Mouse (Mus musculus): Measurements from ENCODE around the gene Rpe. TPM values are rescaled to one million over a fixed set of nuclear protein-coding genes. Genes with fewer than 3 reads are reported as not detected.

Rpe gene
- total RNA-seq, 2 experiments from 2014 or later: 8.0 to 8.3 TPM

DNA sequence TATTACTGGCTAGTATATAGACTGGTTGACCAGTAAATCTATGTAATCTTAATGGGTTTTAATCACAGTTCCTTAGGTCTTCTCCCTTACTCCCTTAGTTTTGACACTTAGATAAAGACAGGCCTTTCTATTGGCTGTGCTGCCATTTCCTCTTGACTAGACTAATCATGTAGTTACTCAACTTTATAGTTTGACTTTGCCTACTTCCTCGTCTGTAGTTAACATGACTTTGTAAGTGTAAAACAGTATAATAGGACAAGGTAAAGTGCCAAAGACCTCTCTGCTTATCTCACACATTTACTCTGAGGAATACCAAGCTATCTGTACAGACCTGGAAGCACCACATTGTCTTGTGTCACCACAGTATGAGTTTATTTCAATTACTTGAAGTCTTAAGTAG, 29.9 kb downstream of the Rpe start:
- intact Hi-C loops (cut with DNase I; ENCODE audit: low total_unique reads): no loop called here
- no peak for DNase-seq

DNA sequence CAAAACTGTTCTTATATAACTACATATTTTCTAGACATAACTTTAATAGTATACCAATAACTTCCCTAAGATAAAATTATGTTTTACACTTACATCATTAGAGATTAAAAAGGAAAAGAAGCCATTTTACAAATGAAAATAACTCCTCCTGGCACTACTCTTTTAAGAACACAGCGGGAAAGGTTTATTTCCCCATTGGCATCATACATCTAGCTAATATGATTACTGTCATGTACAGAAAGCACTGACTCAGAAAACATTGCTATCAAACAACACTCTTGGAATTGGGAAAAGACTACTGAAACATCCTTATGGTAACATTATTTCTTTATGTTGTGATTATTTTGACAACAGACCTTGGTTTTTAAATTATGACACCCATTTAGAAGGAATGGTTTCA, 68.1 kb downstream of the Rpe start:
- intact Hi-C loops (cut with DNase I; ENCODE audit: low total_unique reads): no loop called here
- DNase-seq: no peak

Other genes with a start within 250 kb of the Rpe start
- gene Unc80, start 232.5 kb upstream of the Rpe start, total RNA-seq (2021): under 1 TPM; 0.11 to 0.29 TPM
- gene Kansl1l, start 116.7 kb downstream of the Rpe start, total RNA-seq (2021): 10 to 100 TPM; 17.2 to 18.8 TPM
- 100 to 1,000 TPM; 267 to 388 TPM for gene Acadl, start 162.4 kb downstream of the Rpe start, total RNA-seq (2021)
- over 10,000 TPM; 30,782 to 31,244 TPM for gene Myl1, start 244.6 kb downstream of the Rpe start, total RNA-seq (2021)